ENCODE assay signal across 9 mouse cellular contexts in the genomic region with DNA sequence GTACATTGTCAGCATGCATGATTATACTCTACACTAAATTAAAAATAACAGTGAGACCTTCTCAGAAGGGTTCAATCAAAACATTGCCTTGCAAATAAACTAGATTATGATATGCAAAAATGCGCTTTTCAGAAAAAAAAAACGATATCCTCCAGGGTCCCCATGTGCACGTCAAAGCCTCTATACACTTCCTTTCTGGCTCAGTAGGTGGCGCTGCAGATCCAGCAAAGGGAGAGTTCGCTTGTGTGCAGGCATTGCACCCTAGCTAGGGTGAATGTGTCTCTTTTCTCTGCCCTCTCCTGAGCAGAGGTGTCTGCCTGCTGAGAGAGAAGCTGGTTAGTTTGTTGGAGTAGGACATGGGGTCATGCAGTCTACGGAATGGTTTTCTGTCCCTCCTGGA.
DNase-seq lines count a peak whose midpoint lies in the region; ATAC-seq and TF ChIP-seq lines count a peak whose summit lies in the region.
"Had no signal": no experiment of that assay in that cellular context is flagged by ENCODE, and none has a peak within 500 bp of the region (broad histone marks: within the 10 kb centered on the region; RNA-seq: fewer than 3 reads in every experiment).

No protein-coding gene starts in this region.

- H3K79me2 ChIP-seq in liver, adult 2 months (ENCODE audit: control insufficient read depth, insufficient read depth, low read length) = no peaks in the 10 kb centered on the region

- no peaks in the 10 kb centered on the region for H3K27me3 ChIP-seq in embryonic facial prominence, embryonic 14.5 days (replicated peaks; ENCODE audit: control insufficient read depth, insufficient read depth, low read length)
- no peaks in the 10 kb centered on the region for H3K27me3 ChIP-seq in heart, embryonic 10.5 days (ENCODE audit: insufficient read depth, poor library complexity, severe bottlenecking)
- H3K27me3 ChIP-seq in kidney, embryonic 16.5 days (ENCODE audit: insufficient read depth, low read length) = no peaks in the 10 kb centered on the region; the same call in 1 of the 2 replicates
- H3K27me3 ChIP-seq in liver, adult 2 months (ENCODE audit: control insufficient read depth, insufficient read depth, low read length) = no peaks in the 10 kb centered on the region
- H3K27me3 ChIP-seq in stomach, embryonic 14.5 days (ENCODE audit: control insufficient read depth, insufficient read depth, low read length) = no peaks in the 10 kb centered on the region
- H3K27me3 ChIP-seq: embryonic facial prominence, embryonic 12.5 days had no signal

- peak; percentile 91 for DNase-seq in B cell, adult 2 months
- peak; percentile 83 to 85 for DNase-seq in adrenal gland, postnatal 36 days
- DNase-seq in embryonic facial prominence, embryonic 14.5 days (ENCODE audit: low spot score) = peak; percentile 85
- DNase-seq in heart, embryonic 10.5 days (ENCODE audit: low spot score) = peak; percentile 86
- DNase-seq in liver, adult 2 months (ENCODE audit: extremely low read depth, low read depth, low spot score) = peak; percentile 34
- peak; percentile 84 for DNase-seq in neural tube, embryonic 10.5 days (ENCODE audit: extremely low spot score, low spot score)

- H3K27ac ChIP-seq in embryonic facial prominence, embryonic 14.5 days (replicated peaks; ENCODE audit: low read depth, low read length) = no peak overlapping the region
- H3K27ac ChIP-seq in heart, embryonic 10.5 days = no peak overlapping the region
- H3K27ac ChIP-seq in kidney, embryonic 16.5 days (ENCODE audit: low read length) = no peak overlapping the region
- H3K27ac ChIP-seq in liver, adult 2 months (replicated peaks; ENCODE audit: insufficient read depth, low read depth, low read length) = no peak overlapping the region
- H3K27ac ChIP-seq in stomach, embryonic 14.5 days (ENCODE audit: low read length) = no peak overlapping the region
- H3K27ac ChIP-seq: embryonic facial prominence, embryonic 12.5 days had no signal

- no peak overlapping the region for H3K9ac ChIP-seq in embryonic facial prominence, embryonic 14.5 days (ENCODE audit: low read depth, low read length)
- H3K9ac ChIP-seq in kidney, embryonic 16.5 days (replicated peaks; ENCODE audit: low read length) = no peak overlapping the region
- no peak overlapping the region for H3K9ac ChIP-seq in liver, adult 2 months (ENCODE audit: low read depth, low read length)
- H3K9ac ChIP-seq in stomach, embryonic 14.5 days (replicated peaks; ENCODE audit: low read depth, low read length) = no peak overlapping the region
- H3K9ac ChIP-seq: embryonic facial prominence, embryonic 12.5 days had no signal

- H3K4me2 ChIP-seq in embryonic facial prominence, embryonic 14.5 days (ENCODE audit: low read depth, low read length) = no peak overlapping the region
- H3K4me2 ChIP-seq in kidney, embryonic 16.5 days (replicated peaks; ENCODE audit: low read depth, low read length) = no peak overlapping the region
- no peak overlapping the region for H3K4me2 ChIP-seq in stomach, embryonic 14.5 days (replicated peaks; ENCODE audit: low read depth, low read length)
- H3K4me2 ChIP-seq: embryonic facial prominence, embryonic 12.5 days had no signal

- 9% methylated on average over 6 of the region's 6 CpGs for WGBS in embryonic facial prominence, embryonic 14.5 days
- 8% methylated on average over 6 of the region's 6 CpGs for WGBS in heart, embryonic 10.5 days
- WGBS in kidney, embryonic 16.5 days = 8% methylated on average over 6 of the region's 6 CpGs
- WGBS in liver, adult 2 months = 8% methylated on average over 6 of the region's 6 CpGs
- WGBS in stomach, embryonic 14.5 days = 11% methylated on average over 6 of the region's 6 CpGs

- no peak overlapping the region for H3K4me3 ChIP-seq in embryonic facial prominence, embryonic 14.5 days (ENCODE audit: low read depth, low read length)
- H3K4me3 ChIP-seq in heart, embryonic 10.5 days = no peak overlapping the region
- no peak overlapping the region for H3K4me3 ChIP-seq in kidney, embryonic 16.5 days (ENCODE audit: low read length)
- H3K4me3 ChIP-seq in liver, adult 2 months (ENCODE audit: insufficient read depth, low read depth, low read length) = no peak overlapping the region
- no peak overlapping the region for H3K4me3 ChIP-seq in stomach, embryonic 14.5 days (ENCODE audit: low read depth, low read length)
- H3K4me3 ChIP-seq: embryonic facial prominence, embryonic 12.5 days had no signal

- peak; percentile 96 for TF ChIP-seq CTCF in liver, adult 2 months (IDR thresholded peaks at IDR 0.05; ENCODE audit: low read depth, low read length)

- no peaks in the 10 kb centered on the region for H3K4me1 ChIP-seq in embryonic facial prominence, embryonic 14.5 days (ENCODE audit: control insufficient read depth, insufficient read depth, low read length)
- peaks cover 4% of the 10 kb centered on the region; the same call in 1 of the 2 replicates for H3K4me1 ChIP-seq in heart, embryonic 10.5 days
- H3K4me1 ChIP-seq in kidney, embryonic 16.5 days (ENCODE audit: insufficient read depth, low read length) = 0 out of 2 replicates have a peak, but pooled peaks cover 4% of the 10 kb centered on the region
- H3K4me1 ChIP-seq in liver, adult 2 months (ENCODE audit: control insufficient read depth, insufficient read depth, low read length) = no peaks in the 10 kb centered on the region
- H3K4me1 ChIP-seq in stomach, embryonic 14.5 days (ENCODE audit: control insufficient read depth, insufficient read depth, low read length) = no peaks in the 10 kb centered on the region
- H3K4me1 ChIP-seq: embryonic facial prominence, embryonic 12.5 days had no signal

- H3K9me3 ChIP-seq in embryonic facial prominence, embryonic 14.5 days (ENCODE audit: control insufficient read depth, low read length) = no peaks in the 10 kb centered on the region
- H3K9me3 ChIP-seq in heart, embryonic 10.5 days = no peaks in the 10 kb centered on the region
- no peaks in the 10 kb centered on the region for H3K9me3 ChIP-seq in kidney, embryonic 16.5 days (ENCODE audit: low read length)
- no peaks in the 10 kb centered on the region for H3K9me3 ChIP-seq in stomach, embryonic 14.5 days (ENCODE audit: control insufficient read depth, low read depth, low read length)
- H3K9me3 ChIP-seq: embryonic facial prominence, embryonic 12.5 days had no signal

- peak; percentile 87 for ATAC-seq in embryonic facial prominence, embryonic 14.5 days (ENCODE audit: low read depth)
- peak; percentile 89 for ATAC-seq in kidney, embryonic 16.5 days (ENCODE audit: low FRiP score, low TSS enrichment)
- ATAC-seq in stomach, embryonic 14.5 days (ENCODE audit: insufficient number of reproducible peaks, insufficient read depth, low FRiP score, low read depth) = peak; percentile 67; the same call in 1 of the 2 replicates

- no peak for TF ChIP-seq POLR2A in liver, adult 2 months (IDR thresholded peaks at IDR 0.05; ENCODE audit: extremely low read depth, insufficient read depth, low read length)

- H3K36me3 ChIP-seq in embryonic facial prominence, embryonic 14.5 days (ENCODE audit: control insufficient read depth, insufficient read depth, low read length) = no peaks in the 10 kb centered on the region
- H3K36me3 ChIP-seq in heart, embryonic 10.5 days = no peaks in the 10 kb centered on the region
- H3K36me3 ChIP-seq in kidney, embryonic 16.5 days (ENCODE audit: insufficient read depth, low read length) = no peaks in the 10 kb centered on the region
- no peaks in the 10 kb centered on the region for H3K36me3 ChIP-seq in liver, adult 2 months (ENCODE audit: control insufficient read depth, insufficient read depth, low read length)
- H3K36me3 ChIP-seq in stomach, embryonic 14.5 days (ENCODE audit: control insufficient read depth, insufficient read depth, low read length) = no peaks in the 10 kb centered on the region
- H3K36me3 ChIP-seq: embryonic facial prominence, embryonic 12.5 days had no signal

Comparison
In these comparisons a context has a peak if more than half of its experiments do, and no peak if none do; other contexts are left out.
1. DNase-seq: peak in every context shown above with its lines; median percentile 91 in B cell, adult 2 months; 86 in heart, embryonic 10.5 days; 85 in embryonic facial prominence, embryonic 14.5 days; 84 in adrenal gland, postnatal 36 days; 84 in neural tube, embryonic 10.5 days; 34 in liver, adult 2 months.